Mouse (Mus musculus): Measurements from ENCODE around the gene Baiap2.

Gene Baiap2

GRCm38 (mm10) chr11:119948305-119948704 is 5.7 kb downstream of the Baiap2 start:
- no peak for DNase-seq (ENCODE audit: low spot score)

GRCm38 (mm10) chr11:119948803-119949202 is 6.2 kb downstream of the Baiap2 start:
- DNase-seq (ENCODE audit: low spot score) = no peak

GRCm38 (mm10) chr11:119950535-119950934 is 8.0 kb downstream of the Baiap2 start:
- DNase-seq (ENCODE audit: low spot score) = no peak

- no peak for DNase-seq (ENCODE audit: low spot score)
Observed at GRCm38 (mm10) chr11:119951326-119951725, 8.8 kb downstream of the Baiap2 start.

GRCm38 (mm10) chr11:119952429-119953224 is 10.1 kb downstream of the Baiap2 start:
- DNase-seq (ENCODE audit: low spot score) = no peak

- DNase-seq (ENCODE audit: low spot score) = no peak
Observed at GRCm38 (mm10) chr11:119954233-119954632, 11.7 kb downstream of the Baiap2 start.

GRCm38 (mm10) chr11:119954749-119955337 is 12.3 kb downstream of the Baiap2 start:
- no peak for DNase-seq (ENCODE audit: low spot score)

- DNase-seq (ENCODE audit: low spot score) = no peak
Observed at GRCm38 (mm10) chr11:119955432-119955831, 12.9 kb downstream of the Baiap2 start.

- DNase-seq (ENCODE audit: low spot score) = no peak
Observed at GRCm38 (mm10) chr11:119956590-119956989, 14.0 kb downstream of the Baiap2 start.

- no peak for DNase-seq (ENCODE audit: low spot score)
Observed at GRCm38 (mm10) chr11:119958856-119959255, 16.3 kb downstream of the Baiap2 start.

GRCm38 (mm10) chr11:119959714-119960113 is 17.2 kb downstream of the Baiap2 start:
- no peak for DNase-seq (ENCODE audit: low spot score)

GRCm38 (mm10) chr11:119960671-119961070 is 18.1 kb downstream of the Baiap2 start:
- DNase-seq (ENCODE audit: low spot score) = no peak

GRCm38 (mm10) chr11:119961511-119961910 is 18.9 kb downstream of the Baiap2 start:
- no peak for DNase-seq (ENCODE audit: low spot score)

GRCm38 (mm10) chr11:119965053-119965452 is 22.5 kb downstream of the Baiap2 start:
- no peak for DNase-seq (ENCODE audit: low spot score)

- no peak for DNase-seq (ENCODE audit: low spot score)
Observed at GRCm38 (mm10) chr11:119966294-119966693, 23.7 kb downstream of the Baiap2 start.

- DNase-seq (ENCODE audit: low spot score) = no peak
Observed at GRCm38 (mm10) chr11:119967401-119967800, 24.8 kb downstream of the Baiap2 start.

GRCm38 (mm10) chr11:119967892-119968291 is 25.3 kb downstream of the Baiap2 start:
- no peak for DNase-seq (ENCODE audit: low spot score)

GRCm38 (mm10) chr11:119970021-119970851 is 27.7 kb downstream of the Baiap2 start:
- no peak for DNase-seq (ENCODE audit: low spot score)

GRCm38 (mm10) chr11:119973789-119974188 is 31.2 kb downstream of the Baiap2 start:
- no peak for DNase-seq (ENCODE audit: low spot score)

- DNase-seq (ENCODE audit: low spot score) = no peak
Observed at GRCm38 (mm10) chr11:119975739-119976501, 33.4 kb downstream of the Baiap2 start.

- DNase-seq (ENCODE audit: low spot score) = no peak
Observed at GRCm38 (mm10) chr11:119978701-119979100, 36.1 kb downstream of the Baiap2 start.
